Mouse (Mus musculus) limb, embryonic 10.5 days (tissue): ENCODE measurements around the gene Hoxc13. TPM values are rescaled to one million over a fixed set of nuclear protein-coding genes. Genes with fewer than 3 reads are reported as not detected.
A peak's percentile ranks its signal among the peaks of the same experiment; 100 is the strongest.

Experiments
- DNase-seq: peaks from one replicate; pipeline ENCODE4 v3.0.0-alpha.2; 2017; ENCODE audit warnings: low spot score
- H3K27ac ChIP-seq: fragments of 300-500 bp; sonication (generic); 2 replicates; pipeline ENCODE4 v1.5.1; 2016; ENCODE audit warnings: mild to moderate bottlenecking
- H3K27me3 ChIP-seq: fragments of 300-500 bp; sonication (generic); 2 replicates; pipeline ENCODE4 v1.6.1; 2016; ENCODE audit warnings: low read depth, mild to moderate bottlenecking; ENCODE audit not compliant: poor library complexity, severe bottlenecking
- H3K36me3 ChIP-seq: fragments of 300-500 bp; sonication (generic); 2 replicates; pipeline ENCODE4 v1.6.1; 2016; ENCODE audit warnings: mild to moderate bottlenecking, moderate library complexity
- H3K4me1 ChIP-seq: fragments of 300-500 bp; sonication (generic); 2 replicates; pipeline ENCODE4 v1.6.1; 2016
- H3K4me3 ChIP-seq: fragments of 300-500 bp; sonication (generic); 2 replicates; pipeline ENCODE4 v1.5.1; 2016; ENCODE audit warnings: mild to moderate bottlenecking, moderate library complexity
- H3K9me3 ChIP-seq: fragments of 300-500 bp; sonication (generic); replicated peaks from 2 replicates; pipeline ENCODE4 v1.6.1; 2016; ENCODE audit warnings: mild to moderate bottlenecking
- WGBS: fragments of 180-500 bp; shearing (Covaris S2); methylation state at CpG from one replicate; pipeline ENCODE4 v1.1.7; 2016; 5-methylcytosine and 5-hydroxymethylcytosine counted together
- microRNA-seq: library from miRNA; unstranded; fragments of <30 nt; microRNA quantifications from one replicate; pipeline ENCODE4, GENCODE M21; 2017
- polyA plus RNA-seq: library from polyadenylated mRNA; unstranded; fragments of >200 nt; fragmentation: Nextera tagmentation; extraction: Ambion mirVana; gene quantifications from 2 replicates; pipeline ENCODE4 v1.2.1, GENCODE M21; 2016

The Hoxc13 gene
- polyA plus RNA-seq, 1 experiment from 2014 or later, result 1.2 TPM

DNA sequence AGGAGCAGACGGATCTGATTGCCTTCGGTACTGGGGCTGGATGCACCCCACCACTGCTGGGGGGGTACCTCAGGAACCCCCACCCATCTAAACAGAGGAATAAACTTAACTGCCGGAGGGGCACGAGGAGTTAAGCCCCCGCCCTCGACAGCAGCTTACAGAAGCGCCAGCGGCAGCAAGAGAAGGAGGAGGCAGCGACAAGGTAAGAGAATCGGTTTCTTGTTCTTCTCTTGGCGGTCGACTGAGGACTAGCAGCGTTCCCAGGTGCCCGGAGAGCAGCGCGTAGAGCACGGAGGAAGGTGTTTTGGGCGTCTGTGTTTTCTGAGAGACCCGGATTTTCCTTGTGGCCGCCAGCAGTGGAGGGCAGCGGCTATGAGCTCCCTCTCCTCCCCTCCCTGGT is 51.4 kb downstream of the Hoxc13 start:
- no peaks in the 10 kb centered on the region for H3K36me3 ChIP-seq
- H3K4me3 ChIP-seq, result peak overlapping the region; percentile 46
- H3K9me3 ChIP-seq, result no peaks in the 10 kb centered on the region
- DNase-seq, result no peak
- WGBS, result 1% methylated on average over 21 of the region's 21 CpGs
- peak overlapping the region; percentile 79 for H3K27ac ChIP-seq
- peaks cover 40% of the 10 kb centered on the region for H3K4me1 ChIP-seq
- peaks cover 100% of the 10 kb centered on the region for H3K27me3 ChIP-seq

DNA sequence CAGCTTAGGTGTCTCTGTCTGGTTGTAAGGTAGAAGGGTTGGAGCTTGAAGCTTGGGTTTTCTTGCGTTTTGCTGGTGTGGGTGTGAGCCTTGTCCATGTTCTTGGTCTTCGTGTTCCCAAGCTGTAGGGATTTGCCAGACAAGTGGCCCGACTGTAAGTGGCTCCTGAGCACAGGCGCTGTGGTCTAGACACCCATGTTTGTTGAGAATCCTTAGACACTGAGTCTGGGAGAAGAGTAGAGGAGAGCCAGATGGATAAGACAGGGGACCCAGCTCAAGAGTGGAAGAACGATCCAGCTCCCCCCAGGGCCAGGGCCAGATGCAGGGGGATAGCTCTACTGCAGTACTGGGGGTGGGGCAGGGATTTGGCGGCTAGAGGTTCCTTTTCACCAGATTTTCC is 51.9 kb downstream of the Hoxc13 start:
- Histone ChIP-seq H3K9me3 (no peaks in the 10 kb centered on the region), H3K36me3 (no peaks in the 10 kb centered on the region), H3K4me1 (peaks cover 39% of the 10 kb centered on the region), H3K4me3 (peak overlapping the region; percentile 46), H3K27ac (peak overlapping the region; percentile 79), H3K27me3 (peaks cover 100% of the 10 kb centered on the region)
- DNase-seq, result no peak
- 2% methylated on average over 6 of the region's 6 CpGs for WGBS

DNA sequence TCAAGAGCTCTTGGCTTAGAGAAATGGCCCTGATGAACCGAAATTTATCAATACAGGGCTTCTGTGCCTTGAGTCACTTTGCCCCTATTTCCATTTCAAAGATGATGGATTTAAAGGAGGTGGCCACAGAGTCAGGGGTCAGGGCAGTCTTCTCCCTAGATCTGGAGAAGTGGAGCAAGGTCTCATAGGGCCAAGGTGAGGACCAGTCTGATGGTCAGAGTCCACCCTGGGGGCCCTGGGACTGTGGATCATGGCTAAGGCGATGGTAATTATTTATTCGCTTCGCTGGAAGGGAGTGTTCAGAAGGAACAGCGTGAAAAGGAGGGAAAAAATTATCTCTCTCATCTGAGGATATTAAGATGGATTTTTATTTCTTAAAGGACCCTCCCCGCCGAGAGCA is 54.1 kb downstream of the Hoxc13 start:
- no peak for DNase-seq
- Histone ChIP-seq H3K36me3 (no peaks in the 10 kb centered on the region), H3K4me3 (peak overlapping the region; percentile 49), H3K9me3 (no peaks in the 10 kb centered on the region), H3K4me1 (peaks cover 59% of the 10 kb centered on the region), H3K27me3 (peaks cover 100% of the 10 kb centered on the region), H3K27ac (peak overlapping the region; percentile 80)
- WGBS, result 4% methylated on average over 7 of the region's 7 CpGs

DNA sequence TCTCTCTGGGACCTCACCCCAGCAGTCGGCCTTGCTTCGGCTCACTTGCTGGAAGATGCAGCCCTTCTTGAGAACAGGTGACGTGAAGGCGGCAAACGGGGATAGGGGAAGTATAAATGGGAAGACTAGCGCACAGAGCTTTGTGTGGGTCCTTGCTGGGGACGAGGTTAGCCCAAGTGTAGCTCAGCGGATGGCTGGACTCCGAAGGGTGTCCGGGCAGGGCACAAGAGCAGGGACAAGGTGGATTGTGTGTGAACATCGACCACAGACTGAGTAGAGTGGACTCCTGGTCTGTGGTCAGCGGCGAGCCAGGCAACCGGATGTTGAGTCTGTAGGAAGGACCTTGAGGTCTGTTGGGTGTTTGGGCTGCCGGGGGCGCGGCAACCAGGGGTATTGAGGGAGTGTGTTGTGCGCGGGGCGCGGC is 54.8 kb downstream of the Hoxc13 start:
- H3K4me3 ChIP-seq, result peak overlapping the region; percentile 49
- under 1% methylated on average over 21 of the region's 21 CpGs for WGBS
- peak overlapping the region; percentile 80 for H3K27ac ChIP-seq
- peak; percentile 76 for DNase-seq
- H3K27me3 ChIP-seq, result peaks cover 100% of the 10 kb centered on the region
- H3K36me3 ChIP-seq, result no peaks in the 10 kb centered on the region
- peaks cover 65% of the 10 kb centered on the region for H3K4me1 ChIP-seq
- no peaks in the 10 kb centered on the region for H3K9me3 ChIP-seq

DNA sequence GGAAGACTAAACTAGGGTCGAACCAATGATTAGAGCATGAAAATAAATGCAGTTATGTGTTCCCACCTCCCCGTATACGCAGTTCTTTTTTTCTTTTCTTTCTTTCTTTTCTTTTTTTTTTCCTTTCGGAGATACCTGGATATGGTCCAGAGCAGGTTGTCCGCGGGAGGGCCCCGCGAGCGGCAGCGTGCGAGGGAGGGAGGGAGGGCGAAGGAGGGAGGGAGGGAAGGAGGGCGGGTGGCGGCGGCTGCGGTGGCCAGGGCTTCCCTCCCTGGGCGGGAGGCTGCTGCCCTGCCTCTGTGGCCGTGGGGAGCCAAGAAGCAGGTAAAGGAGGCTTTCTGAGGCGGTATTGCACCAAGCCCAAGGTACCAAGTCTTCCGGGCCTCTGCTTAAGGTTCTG is 55.3 kb downstream of the Hoxc13 start, which contains the start of gene Hoxc9:
TSS of gene Hoxc9 (plus strand) at position 269 of the 400 bp plus-strand sequence.
- Histone ChIP-seq H3K4me1 (peaks cover 68% of the 10 kb centered on the region), H3K9me3 (no peaks in the 10 kb centered on the region), H3K36me3 (no peaks in the 10 kb centered on the region), H3K27ac (peak within 1 kb of the TSS; percentile 80), H3K4me3 (peak within 1 kb of the TSS; percentile 49), H3K27me3 (peaks cover 100% of the 10 kb centered on the region)
- DNase-seq, result no peak
- WGBS, result 1% methylated on average over 19 of the region's 20 CpGs

DNA sequence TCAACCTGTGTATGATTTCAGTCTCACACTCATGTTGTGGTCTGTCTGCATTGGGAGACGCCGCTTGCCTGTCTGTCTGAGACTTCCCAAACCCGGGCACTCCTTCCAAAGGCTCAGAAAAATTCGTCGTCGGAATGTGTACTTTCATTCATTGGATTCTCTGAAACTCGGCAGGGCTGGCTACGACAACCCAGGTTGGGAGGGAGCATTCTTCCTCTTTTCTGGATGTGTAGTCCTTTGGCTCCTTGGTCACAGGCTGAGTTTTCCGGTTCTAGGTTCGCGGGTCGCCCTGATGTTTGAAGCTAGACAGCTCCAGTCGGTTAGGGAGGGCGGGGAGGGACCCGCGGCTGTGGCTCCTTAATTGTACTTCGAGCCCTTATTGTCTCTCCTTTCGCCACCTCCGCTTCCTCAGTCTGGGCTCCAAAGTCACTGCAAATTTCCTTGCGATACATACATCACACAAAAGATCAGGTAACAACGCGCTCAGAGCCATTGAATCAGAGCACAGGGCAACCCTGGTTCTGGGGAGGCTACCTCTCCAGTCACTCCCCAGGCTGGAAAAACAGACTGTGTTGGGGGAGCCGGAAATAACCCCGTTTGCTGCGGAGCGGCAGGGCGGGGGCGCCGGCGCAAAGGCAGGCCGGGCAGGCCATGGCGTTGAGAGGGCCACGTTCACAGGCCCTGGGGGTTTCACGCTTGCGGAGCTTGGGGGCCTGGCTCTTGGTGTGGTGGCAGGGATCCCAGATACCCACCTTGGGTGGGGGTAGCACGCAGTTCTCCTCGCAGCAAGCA is 55.9 kb downstream of the Hoxc13 start:
- under 1% methylated on average over 37 of the region's 37 CpGs for WGBS
- H3K9me3 ChIP-seq, result no peaks in the 10 kb centered on the region
- peak overlapping the region; percentile 80 for H3K27ac ChIP-seq
- peaks cover 72% of the 10 kb centered on the region for H3K4me1 ChIP-seq
- no peak for DNase-seq
- no peaks in the 10 kb centered on the region for H3K36me3 ChIP-seq
- peaks cover 100% of the 10 kb centered on the region for H3K27me3 ChIP-seq
- peak overlapping the region; percentile 49 for H3K4me3 ChIP-seq

DNA sequence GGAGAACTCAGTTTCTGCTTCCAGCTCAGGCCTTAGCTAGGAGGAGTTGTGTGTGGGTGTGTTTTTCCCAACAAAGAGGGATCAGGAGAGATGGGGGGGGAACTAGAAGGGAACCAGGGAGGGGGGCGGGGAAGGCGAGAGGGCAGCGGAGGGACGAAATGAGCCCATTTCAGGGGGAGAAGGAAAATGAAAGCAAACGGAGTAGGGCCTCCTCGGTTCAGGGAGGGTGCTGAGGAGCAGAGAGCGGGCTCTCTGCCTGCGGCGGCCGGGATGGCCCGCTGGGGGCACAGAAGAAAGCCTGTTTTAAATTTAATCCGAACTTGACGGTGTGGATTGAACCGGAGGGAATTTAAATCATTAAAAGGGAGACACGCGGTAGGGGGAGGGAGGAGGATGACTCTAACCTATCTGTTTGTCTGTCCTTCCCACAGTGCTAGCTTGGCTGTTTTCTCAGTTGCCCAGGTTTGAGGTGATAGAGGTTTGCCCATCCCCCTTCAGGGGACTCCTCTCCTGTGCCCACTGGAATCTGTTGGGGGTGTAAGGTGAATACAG is 56.6 kb downstream of the Hoxc13 start:
- Histone ChIP-seq H3K36me3 (no peaks in the 10 kb centered on the region), H3K27ac (peak overlapping the region; percentile 80)

More for the DNA sequence above, 56.6 kb downstream of the Hoxc13 start:
- Histone ChIP-seq H3K4me3 (peak overlapping the region; percentile 49), H3K27me3 (peaks cover 100% of the 10 kb centered on the region), H3K4me1 (peaks cover 74% of the 10 kb centered on the region), H3K9me3 (no peaks in the 10 kb centered on the region)
- 1% methylated on average over 16 of the region's 16 CpGs for WGBS
- no peak for DNase-seq

Small RNA genes within 50 kb of the gene (microRNA-seq; reads per million reads assigned to microRNA genes)
- 1,846 reads per million, percentile 83 among the genes with 10 or more reads in this experiment for gene Mir196a-2

Other genes starting within 250 kb of the Hoxc13 start
- 61.8 and 74.3 TPM in 2 replicates for gene Atp5g2, start 248.8 kb upstream of the Hoxc13 start, polyA plus RNA-seq
- gene Calcoco1, start 198.9 kb upstream of the Hoxc13 start, polyA plus RNA-seq, result 26.3 and 33.5 TPM in 2 replicates
- 0.36 TPM in 1 of 2 replicates, not detected in the other for gene Hoxc12, start 15.7 kb downstream of the Hoxc13 start, polyA plus RNA-seq
- gene Hoxc11, start 33.3 kb downstream of the Hoxc13 start, polyA plus RNA-seq, result 2.4 and 4.7 TPM in 2 replicates
- 21.4 and 51.4 TPM in 2 replicates for gene Hoxc10, start 45.7 kb downstream of the Hoxc13 start, polyA plus RNA-seq
- gene Hoxc5, start 46.3 kb downstream of the Hoxc13 start, polyA plus RNA-seq, result 10.6 and 12.7 TPM in 2 replicates
- 4.4 and 6.9 TPM in 2 replicates for gene Hoxc9, start 55.3 kb downstream of the Hoxc13 start, polyA plus RNA-seq
- 5.1 and 6.0 TPM in 2 replicates for gene Hoxc8, start 69.5 kb downstream of the Hoxc13 start, polyA plus RNA-seq
- gene Hoxc6, start 77.2 kb downstream of the Hoxc13 start, polyA plus RNA-seq, result 10.1 and 10.2 TPM in 2 replicates
- gene Hoxc4, start 97.8 kb downstream of the Hoxc13 start, polyA plus RNA-seq, result 9.1 and 9.8 TPM in 2 replicates
- 16.2 and 16.8 TPM in 2 replicates for gene Smug1, start 246.0 kb downstream of the Hoxc13 start, polyA plus RNA-seq